Mouse (Mus musculus): ENCODE measurements at regions not wholly inside any gene's neighbourhood (a gene's known extent, or its start where the extent isn't known, plus 50 kb on each side); places are given as distances from the start of the nearest gene placed in this dataset.

- TF ChIP-seq ZNF384 (IDR thresholded peaks at IDR 0.05; ENCODE audit: low read depth, low read length), result no peak
- no peak for TF ChIP-seq ZC3H11A (IDR thresholded peaks at IDR 0.05; ENCODE audit: borderline replicate concordance, low read depth, low read length)
- TF ChIP-seq HCFC1 (IDR thresholded peaks at IDR 0.05; ENCODE audit: borderline replicate concordance, insufficient read depth, low read length), result no peak
These were observed 116.5 kb downstream of the Rybp start for GRCm38 (mm10) chr6:100170711-100171348.
